ENCODE assay signal across 8 mouse cellular contexts in the genomic region with DNA sequence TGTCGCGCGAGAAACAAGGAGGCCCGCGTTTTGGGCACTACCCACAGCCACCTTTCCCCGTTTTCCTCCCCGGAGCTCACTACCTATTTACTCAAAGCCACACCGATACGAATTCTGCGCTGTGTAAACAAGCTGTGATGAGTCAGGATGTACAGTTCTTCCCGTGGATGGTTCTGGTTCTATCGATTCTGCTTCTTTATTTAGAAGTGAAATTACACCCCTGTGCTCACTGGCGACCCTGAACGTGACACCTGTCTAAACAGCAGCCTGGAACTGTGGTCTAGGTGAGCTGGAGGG. TPM values are rescaled to one million over a fixed set of nuclear protein-coding genes. Genes with fewer than 3 reads are reported as not detected.
DNase-seq lines count a peak whose midpoint lies in the region; ATAC-seq and TF ChIP-seq lines count a peak whose summit lies in the region.

No protein-coding gene starts in this region.

- peak overlapping the region; percentile 96 for H3K4me2 ChIP-seq in intestine, postnatal 0 days (replicated peaks; ENCODE audit: low read depth)

- TF ChIP-seq CTCF in intestine, postnatal 0 days (IDR thresholded peaks at IDR 0.05; ENCODE audit: low read depth) = no peak
- TF ChIP-seq CTCF in small intestine, adult 2 months (IDR thresholded peaks at IDR 0.05; ENCODE audit: extremely low read depth, insufficient read length, insufficient replicate concordance, low read depth, low read length) = no peak

- no peaks in the 10 kb centered on the region for H3K36me3 ChIP-seq in intestine, postnatal 0 days (ENCODE audit: control insufficient read depth, insufficient read depth)
- H3K36me3 ChIP-seq in small intestine, adult 2 months (ENCODE audit: control insufficient read depth, insufficient read depth, low read length) = no peaks in the 10 kb centered on the region

- H3K27me3 ChIP-seq in intestine, postnatal 0 days (replicated peaks; ENCODE audit: control insufficient read depth, insufficient read depth, low read length) = 0 out of 2 replicates have a peak, but pooled peaks cover 3% of the 10 kb centered on the region
- H3K27me3 ChIP-seq in small intestine, adult 2 months (ENCODE audit: control insufficient read depth, insufficient read depth, low read length) = no peaks in the 10 kb centered on the region

- peak; percentile 34; the same call in 1 of the 2 replicates for ATAC-seq in intestine, postnatal 0 days
- ATAC-seq in cerebellum, adult (ENCODE audit: insufficient number of reproducible peaks, low FRiP score, low TSS enrichment) = no peak

- peak overlapping the region; percentile 72 for H3K4me3 ChIP-seq in intestine, postnatal 0 days (ENCODE audit: low read depth, low read length)
- peak overlapping the region; percentile 90 for H3K4me3 ChIP-seq in small intestine, adult 2 months (ENCODE audit: low read depth, low read length)

- no peaks in the 10 kb centered on the region for H3K9me3 ChIP-seq in intestine, postnatal 0 days (ENCODE audit: control insufficient read depth)

- TF ChIP-seq POLR2A in small intestine, adult 2 months (IDR thresholded peaks at IDR 0.05; ENCODE audit: low read depth, low read length) = no peak

- H3K4me1 ChIP-seq in intestine, postnatal 0 days (replicated peaks; ENCODE audit: control insufficient read depth, insufficient read depth, low read length) = no peaks in the 10 kb centered on the region
- H3K4me1 ChIP-seq in small intestine, adult 2 months (ENCODE audit: control insufficient read depth, insufficient read depth, insufficient read length, low read length) = peaks cover 5% of the 10 kb centered on the region; the same call in 1 of the 2 replicates

- WGBS in intestine, postnatal 0 days = 1% methylated on average over 14 of the region's 14 CpGs
- WGBS in small intestine, adult 2 months = under 1% methylated on average over 14 of the region's 14 CpGs

- no peak overlapping the region for H3K27ac ChIP-seq in intestine, postnatal 0 days (ENCODE audit: low read depth, low read length)
- H3K27ac ChIP-seq in small intestine, adult 2 months (ENCODE audit: insufficient read depth, low read depth, low read length) = 0 out of 2 replicates have a peak overlapping the region, but pooled peaks have one; percentile 3

- peak; percentile 57 for DNase-seq in cerebellum, adult 8-10 months
- no peak for DNase-seq in cerebellum, postnatal 10 days
- DNase-seq in retina, postnatal 7 days (ENCODE audit: low read depth, low spot score) = peak; percentile 19
- DNase-seq in retina, postnatal 1 day = no peak
- DNase-seq in cerebellum, adult 11-12 months = no peak

- H3K9ac ChIP-seq in intestine, postnatal 0 days (ENCODE audit: low read depth, low read length) = peak overlapping the region; percentile 81

RNA-seq across cellular contexts. Expression of a gene that starts 0.7 kb away (rescaled TPM):
- polyA plus RNA-seq in intestine, postnatal 0 days (2015; fragmentation: Nextera tagmentation; extraction: Ambion mirVana) = 15.5 and 16.7 TPM in 2 replicates
- 8.8 and 13.7 TPM in 2 replicates for polyA plus RNA-seq in small intestine, adult 2 months (2012; rRNA removed)

RNA-seq across cellular contexts. Expression of a gene that starts 15.1 kb away (rescaled TPM):
- 10.0 and 10.9 TPM in 2 replicates for polyA plus RNA-seq in intestine, postnatal 0 days (2015; fragmentation: Nextera tagmentation; extraction: Ambion mirVana)
- polyA plus RNA-seq in small intestine, adult 2 months (2012; rRNA removed) = 0.15 and 0.42 TPM in 2 replicates

RNA-seq across cellular contexts. Expression of a gene that starts 57.6 kb away (rescaled TPM):
- polyA plus RNA-seq in intestine, postnatal 0 days (2015; fragmentation: Nextera tagmentation; extraction: Ambion mirVana) = 6.6 and 6.7 TPM in 2 replicates
- polyA plus RNA-seq in small intestine, adult 2 months (2012; rRNA removed) = 1.9 and 6.0 TPM in 2 replicates

Comparison
In these comparisons a context has a peak if more than half of its experiments do, and no peak if none do; other contexts are left out.
1. DNase-seq: peak in cerebellum, adult 8-10 months (single experiment) and retina, postnatal 7 days (single experiment); none in cerebellum, postnatal 10 days (0 of 2), retina, postnatal 1 day (single experiment) and cerebellum, adult 11-12 months (single experiment).